Mouse (Mus musculus): ENCODE data around the gene Eif1b. TPM values are rescaled to one million over a fixed set of nuclear protein-coding genes. Genes with fewer than 3 reads are reported as not detected.
"Not testable (repeated sequence)": the region's sequence is repeated elsewhere in the genome, so short reads cannot be mapped to it uniquely, and the experiment has no call there.

Gene Eif1b
- polyA plus RNA-seq, 1 experiment: 68.7 TPM

DNA sequence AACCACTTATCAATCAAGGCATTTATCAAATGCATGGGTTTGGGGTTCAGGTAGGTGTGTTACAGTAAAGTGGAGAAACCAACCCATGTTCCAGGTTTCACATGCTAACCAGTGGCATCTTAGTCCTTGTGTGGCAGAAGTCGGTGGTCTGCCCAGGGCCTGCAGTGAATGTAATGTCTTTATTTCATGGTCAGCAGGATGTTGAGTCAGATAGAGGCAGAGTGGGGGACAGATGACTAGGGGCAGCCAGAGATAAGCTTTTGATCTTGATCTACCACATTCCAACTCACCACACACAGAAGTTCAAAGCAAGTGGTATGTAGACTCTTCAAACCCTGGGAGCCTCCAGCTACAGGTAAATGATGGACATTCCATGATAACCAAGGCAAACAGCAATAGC is 29.1 kb downstream of the Eif1b start:
- no peak for DNase-seq (ENCODE audit: low spot score)

DNA sequence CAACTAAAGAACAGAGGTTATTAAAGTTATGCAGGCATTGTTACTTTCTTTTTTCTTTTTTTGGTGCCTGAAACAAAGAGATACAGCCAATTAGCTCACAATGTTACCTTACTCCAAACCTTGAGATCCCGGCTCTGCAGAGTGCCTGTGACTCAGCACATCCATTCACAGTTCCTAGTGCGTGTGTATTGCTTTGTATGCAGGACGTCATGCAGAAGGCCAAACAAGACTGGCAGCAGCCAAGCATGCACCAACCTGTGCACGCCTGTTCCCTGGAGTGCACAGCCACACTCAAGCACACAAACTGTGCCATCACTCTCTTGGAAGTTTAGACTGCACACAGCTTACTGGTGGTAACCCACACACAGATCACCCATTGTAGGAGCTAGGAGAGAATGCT is 35.2 kb downstream of the Eif1b start:
- no peak for DNase-seq (ENCODE audit: low spot score)

DNA sequence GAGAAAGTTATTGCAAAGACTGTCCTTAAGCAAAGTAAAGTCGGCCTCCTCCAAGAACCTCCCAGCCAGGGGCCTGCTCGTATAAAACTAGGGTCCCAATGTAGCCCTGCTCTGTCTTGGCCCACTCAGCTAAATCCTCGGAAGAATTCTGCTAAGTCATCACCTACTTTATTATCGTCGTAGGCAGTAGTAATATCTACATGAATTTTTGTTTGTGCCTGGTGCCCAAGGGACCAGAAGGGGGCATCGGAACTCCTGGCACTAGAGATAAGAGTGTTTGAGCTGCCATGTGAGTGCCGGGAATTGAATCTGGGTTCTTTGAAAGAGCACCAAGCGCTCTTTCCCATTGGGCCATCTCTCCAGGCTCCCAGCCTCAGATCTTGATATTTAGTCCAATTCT is 35.9 kb downstream of the Eif1b start:
- DNase-seq (ENCODE audit: low spot score): no peak

DNA sequence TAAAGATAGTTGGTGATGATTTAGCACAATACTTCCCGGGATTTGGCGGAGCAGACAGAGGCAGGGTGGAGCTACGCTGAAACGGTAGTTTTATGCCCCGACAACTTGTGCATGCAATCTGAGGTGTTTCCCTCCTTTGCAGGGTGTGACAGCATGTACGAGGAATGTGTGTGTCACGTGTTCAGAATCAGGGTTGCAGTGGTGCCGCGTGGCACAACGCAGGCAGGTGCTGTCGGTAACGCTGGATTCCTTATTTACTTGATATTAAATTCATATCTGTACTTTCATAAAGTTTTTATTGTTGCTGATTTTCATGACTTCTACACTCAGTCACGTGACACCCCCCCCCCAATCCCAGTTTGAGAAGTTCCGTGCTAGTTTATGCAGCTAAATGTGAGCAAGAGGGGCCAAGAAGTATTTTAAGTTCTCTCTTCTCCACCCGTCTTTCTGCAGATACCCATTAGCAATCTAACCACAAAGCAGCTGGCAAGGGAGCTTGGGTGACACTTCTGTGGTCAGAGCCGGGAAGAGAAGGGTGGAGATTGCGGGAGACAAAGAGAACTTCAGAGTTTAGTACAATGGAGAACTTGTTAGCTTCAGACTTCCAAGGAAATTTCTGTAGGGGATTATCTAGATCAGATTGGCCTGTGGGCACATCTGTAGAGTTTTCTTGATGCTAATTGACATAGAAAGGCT is 36.9 kb downstream of the Eif1b start:
- DNase-seq (ENCODE audit: low spot score): no peak

DNA sequence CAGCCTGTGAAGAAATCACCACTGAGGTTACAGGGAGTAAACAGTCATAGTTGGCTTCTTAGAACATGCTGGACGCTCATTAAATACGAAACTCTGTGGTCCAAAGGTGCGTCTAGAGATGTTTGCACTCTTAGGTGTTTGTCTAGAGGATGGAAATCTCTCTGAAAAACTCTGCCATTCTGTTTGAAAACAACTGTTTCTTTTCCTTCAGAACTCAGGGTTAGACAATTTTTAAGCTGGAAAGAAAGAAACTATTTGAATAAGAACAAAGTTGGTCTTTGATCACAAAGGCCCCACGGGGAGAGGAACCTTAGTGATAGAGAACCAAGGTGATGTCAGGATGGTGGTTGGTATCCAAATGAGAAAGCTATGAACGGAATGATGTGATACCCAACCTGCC is 38.4 kb downstream of the Eif1b start:
- no peak for DNase-seq (ENCODE audit: low spot score)

DNA sequence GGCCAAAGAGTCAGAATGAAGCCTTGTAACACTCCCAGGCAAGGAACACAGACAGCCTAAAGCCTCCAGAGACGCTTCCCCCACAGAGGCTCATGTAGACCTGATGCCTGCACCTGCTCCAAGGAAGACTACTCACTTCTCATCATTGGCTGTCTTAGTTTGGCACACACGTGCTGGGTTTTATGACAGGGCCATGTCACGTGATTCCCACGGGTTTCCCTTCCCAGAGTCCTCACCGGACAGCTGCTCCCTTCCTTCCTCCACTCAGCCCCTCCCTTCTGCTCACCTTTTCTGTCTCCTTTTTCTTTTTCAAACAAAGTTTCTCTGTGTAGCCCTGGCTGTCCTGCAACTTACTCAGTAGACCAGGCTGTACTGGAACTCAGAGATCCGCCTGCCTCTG is 40.0 kb downstream of the Eif1b start:
- no peak for DNase-seq (ENCODE audit: low spot score)

DNA sequence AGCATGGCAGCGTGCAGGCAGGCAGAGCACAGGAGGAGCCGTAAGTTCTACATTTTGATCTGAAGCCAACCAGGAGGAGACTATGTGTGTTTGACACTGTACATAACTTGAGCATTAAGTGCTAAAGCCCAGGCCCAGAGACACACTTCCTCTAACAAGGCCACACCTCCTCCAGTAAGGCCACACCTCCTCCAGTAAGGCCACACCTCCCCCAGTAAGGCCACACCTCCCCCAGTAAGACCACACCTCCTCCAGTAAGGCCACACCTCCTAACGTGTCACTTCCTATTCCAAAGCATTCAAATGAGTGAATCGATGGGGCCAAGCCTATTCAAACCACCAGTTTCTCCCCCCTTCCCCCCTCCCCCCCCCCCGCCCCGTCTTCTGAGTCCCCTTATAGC is 40.7 kb downstream of the Eif1b start:
- no peak for DNase-seq (ENCODE audit: low spot score)

DNA sequence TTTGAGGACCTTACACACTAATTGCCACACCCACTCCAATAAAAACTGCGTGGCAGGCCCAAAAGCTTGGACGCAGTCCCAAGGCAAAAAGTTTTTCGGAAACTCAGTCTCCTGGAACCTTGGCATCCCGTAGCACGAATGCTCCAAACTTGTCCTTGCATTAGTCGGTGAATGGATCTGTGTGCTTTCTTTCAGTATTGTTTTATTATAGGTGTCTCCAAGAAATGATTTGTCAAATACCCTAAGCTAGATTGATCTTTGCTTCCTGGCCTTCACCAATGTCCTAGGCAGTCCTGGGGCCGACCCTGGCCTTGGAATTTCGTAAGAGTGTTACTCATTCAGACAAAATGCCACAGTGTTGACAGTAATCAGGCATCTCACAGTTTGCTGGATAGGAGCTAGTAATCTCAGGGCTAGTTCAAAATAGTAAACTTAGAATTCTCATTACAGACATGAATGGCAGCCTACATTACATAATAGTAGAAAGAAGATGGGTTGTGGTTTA is 41.5 kb downstream of the Eif1b start:
- not testable (repeated sequence) for DNase-seq (ENCODE audit: low spot score)

DNA sequence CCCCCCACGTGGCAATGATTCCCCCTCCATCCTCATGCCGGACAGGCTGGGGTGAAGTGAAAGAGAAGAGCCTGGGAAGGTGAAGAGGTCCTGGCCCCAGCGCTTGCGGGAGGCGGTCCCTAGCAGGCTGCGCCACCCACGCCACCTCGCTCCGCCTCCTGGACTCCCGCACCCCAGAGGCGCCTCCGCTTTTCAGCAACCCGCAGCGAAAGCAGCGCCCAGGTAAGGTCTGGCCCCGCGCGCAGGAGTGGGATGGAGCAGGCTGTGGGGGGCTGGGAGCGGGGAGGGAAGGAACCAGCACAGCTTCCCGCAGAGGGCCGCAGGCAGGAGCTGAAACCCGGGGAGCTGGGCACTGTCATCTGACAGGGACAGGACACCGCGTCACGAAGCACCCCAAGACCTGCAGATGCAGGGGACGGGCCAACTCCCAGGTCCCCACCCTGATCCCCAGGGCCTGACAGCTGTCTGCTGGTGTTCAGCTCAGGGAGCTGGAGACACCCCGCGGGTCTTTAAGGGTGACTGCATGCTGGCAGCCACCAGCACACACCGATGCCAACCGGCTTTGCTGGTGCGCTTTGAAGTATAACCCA is 47.7 kb downstream of the Eif1b start, which contains the start of gene Entpd3:
Gene Entpd3, plus strand, starts transcription at position 157 of the 590 bp plus-strand sequence.
- no peak for DNase-seq (ENCODE audit: low spot score)

DNA sequence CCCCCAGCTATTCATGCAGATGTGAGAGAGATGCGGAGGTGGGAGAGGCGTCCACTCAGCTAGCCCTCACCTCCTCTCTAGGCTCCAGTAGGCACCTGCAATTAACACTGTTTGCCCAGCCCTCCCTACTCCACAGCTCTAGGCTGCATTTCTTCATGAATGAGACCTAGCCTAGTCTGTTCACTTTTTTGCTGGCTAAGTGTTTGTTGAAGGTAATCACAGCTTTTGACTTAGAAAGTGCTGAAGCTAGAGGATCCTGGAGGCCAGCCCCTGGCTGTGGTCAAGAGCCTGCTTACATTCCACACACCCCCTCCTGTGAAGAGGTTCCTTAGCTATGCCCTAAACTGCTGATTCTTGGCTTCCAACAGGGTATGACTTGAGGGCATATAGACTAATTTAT is 49.4 kb downstream of the Eif1b start:
- no peak for DNase-seq (ENCODE audit: low spot score)

DNA sequence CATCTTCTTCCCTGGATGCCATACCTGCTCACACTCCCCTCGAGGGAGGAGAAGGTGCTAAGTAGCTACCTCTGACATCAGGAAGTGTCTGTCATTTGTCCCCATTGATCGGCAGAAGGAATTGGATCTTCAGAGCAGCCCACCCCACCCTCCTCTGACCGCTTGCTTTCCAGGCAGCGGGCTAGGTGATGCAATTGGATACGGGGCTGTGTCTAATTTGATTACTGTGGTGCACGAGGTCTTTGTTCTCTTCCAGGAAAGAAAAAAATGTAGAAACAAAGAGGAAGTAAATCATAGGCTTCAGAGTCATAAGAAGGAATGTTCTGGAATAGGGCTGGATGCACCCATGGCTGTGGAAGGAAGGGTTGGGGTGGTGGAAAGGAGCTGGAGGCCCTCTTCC is 50.2 kb downstream of the Eif1b start:
- no peak for DNase-seq (ENCODE audit: low spot score)

Other genes starting within 250 kb of the Eif1b start
- 2.0 and 3.6 TPM in 2 replicates for gene Myrip, start 190.7 kb upstream of the Eif1b start, polyA plus RNA-seq (2012; rRNA removed)
- gene Entpd3, start 47.6 kb downstream of the Eif1b start, polyA plus RNA-seq (2012; rRNA removed): 52.9 and 67.7 TPM in 2 replicates
- gene Rpl14, start 79.2 kb downstream of the Eif1b start, polyA plus RNA-seq (2012; rRNA removed): 969 and 1,107 TPM in 2 replicates

All from urinary bladder, adult 2 months (tissue).